Mouse (Mus musculus) liver, embryonic 12.5 days (tissue): ENCODE results near the gene Mrps5. TPM values are rescaled to one million over a fixed set of nuclear protein-coding genes. Genes with fewer than 3 reads are reported as not detected.

Experiments used
- ATAC-seq: fragments of 200-750 bp; cut with Nextera tagmentation; 2 replicates; pipeline ENCODE4 v1.8.0; 2017; ENCODE audit warnings: moderate number of reproducible peaks, mild to moderate bottlenecking, moderate library complexity
- H3K27ac ChIP-seq: fragments of 300-500 bp; sonication (generic); 2 replicates; pipeline ENCODE4 v1.5.1; 2016; ENCODE audit warnings: mild to moderate bottlenecking
- H3K27me3 ChIP-seq: fragments of 300-500 bp; sonication (generic); replicated peaks from 2 replicates; pipeline ENCODE4 v1.6.1; 2016; ENCODE audit warnings: mild to moderate bottlenecking, moderate library complexity
- H3K36me3 ChIP-seq: fragments of 300-500 bp; sonication (generic); 2 replicates; pipeline ENCODE4 v1.6.1; 2016; ENCODE audit warnings: mild to moderate bottlenecking, moderate library complexity
- H3K4me1 ChIP-seq: fragments of 300-500 bp; sonication (generic); 2 replicates; pipeline ENCODE4 v1.6.1; 2016
- H3K4me2 ChIP-seq: fragments of 300-500 bp; sonication (generic); 2 replicates; pipeline ENCODE4 v1.6.1; 2016; ENCODE audit warnings: mild to moderate bottlenecking, moderate library complexity
- H3K4me3 ChIP-seq: fragments of 300-500 bp; sonication (generic); 2 replicates; pipeline ENCODE4 v1.5.1; 2016; ENCODE audit warnings: mild to moderate bottlenecking, moderate library complexity
- H3K9ac ChIP-seq: fragments of 300-500 bp; sonication (generic); 2 replicates; pipeline ENCODE4 v1.6.1; 2016; ENCODE audit warnings: mild to moderate bottlenecking, moderate library complexity
- H3K9me3 ChIP-seq: fragments of 300-500 bp; sonication (generic); replicated peaks from 2 replicates; pipeline ENCODE4 v1.6.1; 2016; ENCODE audit warnings: mild to moderate bottlenecking, moderate library complexity
- WGBS: fragments of 180-500 bp; shearing (Covaris S2); methylation state at CpG from one replicate; pipeline ENCODE4 v1.1.7; 2016; ENCODE audit not compliant: insufficient replicate concordance; 5-methylcytosine and 5-hydroxymethylcytosine counted together
- polyA plus RNA-seq: library from polyadenylated mRNA; unstranded; fragments of >200 nt; fragmentation: Nextera tagmentation; extraction: Ambion mirVana; gene quantifications from 2 replicates; pipeline ENCODE4 v1.2.1, GENCODE M21; 2016

The Mrps5 gene
- polyA plus RNA-seq, 1 experiment from 2014 or later, result 132 TPM

- Histone ChIP-seq H3K9ac (no peak overlapping the region), H3K4me2 (no peak overlapping the region), H3K27ac (no peak overlapping the region), H3K4me3 (no peak overlapping the region), H3K4me1 (0 out of 2 replicates have a peak, but pooled peaks cover 6% of the 10 kb centered on the region), H3K36me3 (no peaks in the 10 kb centered on the region), H3K27me3 (peaks cover 72% of the 10 kb centered on the region), H3K9me3 (no peaks in the 10 kb centered on the region)
- no peak for ATAC-seq
Observed at GRCm38 (mm10) chr2:127652335-127652734, 65.3 kb downstream of the Mrps5 start.

GRCm38 (mm10) chr2:127652805-127653204 lies 65.8 kb downstream of the Mrps5 start:
- 75% methylated on average over 2 of the region's 2 CpGs for WGBS
- H3K27ac ChIP-seq, result no peak overlapping the region
- H3K27me3 ChIP-seq, result peaks cover 76% of the 10 kb centered on the region
- H3K4me3 ChIP-seq, result no peak overlapping the region
- H3K9ac ChIP-seq, result no peak overlapping the region
- H3K36me3 ChIP-seq, result no peaks in the 10 kb centered on the region
- H3K9me3 ChIP-seq, result no peaks in the 10 kb centered on the region
- H3K4me2 ChIP-seq, result no peak overlapping the region
- 0 out of 2 replicates have a peak, but pooled peaks cover 6% of the 10 kb centered on the region for H3K4me1 ChIP-seq
- ATAC-seq, result no peak

- WGBS, result 55% methylated on average over 3 of the region's 3 CpGs
- Histone ChIP-seq H3K9me3 (no peaks in the 10 kb centered on the region), H3K4me1 (0 out of 2 replicates have a peak, but pooled peaks cover 6% of the 10 kb centered on the region), H3K27me3 (peaks cover 86% of the 10 kb centered on the region), H3K9ac (no peak overlapping the region), H3K4me3 (no peak overlapping the region), H3K27ac (no peak overlapping the region), H3K36me3 (no peaks in the 10 kb centered on the region), H3K4me2 (no peak overlapping the region)
- no peak for ATAC-seq
Observed at GRCm38 (mm10) chr2:127654786-127655185, 67.8 kb downstream of the Mrps5 start.

GRCm38 (mm10) chr2:127655419-127655818 lies 68.4 kb downstream of the Mrps5 start:
- 5% methylated on average over 9 of the region's 9 CpGs for WGBS
- peaks cover 82% of the 10 kb centered on the region for H3K27me3 ChIP-seq
- no peak overlapping the region for H3K4me3 ChIP-seq
- no peak overlapping the region for H3K4me2 ChIP-seq
- no peaks in the 10 kb centered on the region for H3K9me3 ChIP-seq
- 0 out of 2 replicates have a peak, but pooled peaks cover 6% of the 10 kb centered on the region for H3K4me1 ChIP-seq
- H3K27ac ChIP-seq, result no peak overlapping the region
- no peak overlapping the region for H3K9ac ChIP-seq
- H3K36me3 ChIP-seq, result no peaks in the 10 kb centered on the region
- ATAC-seq, result no peak

GRCm38 (mm10) chr2:127656086-127656720 lies 69.2 kb downstream of the Mrps5 start, which contains the start of gene Mal:
Mal (minus strand) TSS chr2:127656695.
- H3K4me1 ChIP-seq, result 0 out of 2 replicates have a peak, but pooled peaks cover 6% of the 10 kb centered on the region
- H3K36me3 ChIP-seq, result no peaks in the 10 kb centered on the region
- no peak within 1 kb of the TSS for H3K9ac ChIP-seq
- ATAC-seq, result no peak
- H3K27me3 ChIP-seq, result peaks cover 81% of the 10 kb centered on the region
- peak within 1 kb of the TSS; percentile 29 for H3K4me3 ChIP-seq
- H3K9me3 ChIP-seq, result no peaks in the 10 kb centered on the region
- H3K27ac ChIP-seq, result no peak within 1 kb of the TSS
- H3K4me2 ChIP-seq, result peak within 1 kb of the TSS; percentile 54
- 2% methylated on average over 43 of the region's 43 CpGs for WGBS

Other genes starting within 250 kb of the Mrps5 start
- not detected in 2 replicates for gene Astl, start 248.6 kb upstream of the Mrps5 start, polyA plus RNA-seq
- gene Adra2b, start 224.0 kb upstream of the Mrps5 start, polyA plus RNA-seq, result 38.3 and 42.5 TPM in 2 replicates
- gene Gpat2, start 162.0 kb upstream of the Mrps5 start, polyA plus RNA-seq, result 0.37 and 0.49 TPM in 2 replicates
- 17.2 and 17.5 TPM in 2 replicates for gene Fahd2a, start 142.7 kb upstream of the Mrps5 start, polyA plus RNA-seq
- gene Kcnip3, start 65.1 kb upstream of the Mrps5 start, polyA plus RNA-seq, result 0.70 and 0.72 TPM in 2 replicates
- gene Prom2, start 45.8 kb upstream of the Mrps5 start, polyA plus RNA-seq, result not detected in 2 replicates
- 1.8 and 2.0 TPM in 2 replicates for gene Zfp661, start 128 bp upstream of the Mrps5 start, polyA plus RNA-seq
- not detected in 2 replicates for gene Mal, start 69.5 kb downstream of the Mrps5 start, polyA plus RNA-seq
- 0.19 TPM in 1 of 2 replicates, not detected in the other for gene Mall, start 142.7 kb downstream of the Mrps5 start, polyA plus RNA-seq
- 10.8 and 11.2 TPM in 2 replicates for gene Nphp1, start 201.7 kb downstream of the Mrps5 start, polyA plus RNA-seq
- gene Mtln, start 205.3 kb downstream of the Mrps5 start, polyA plus RNA-seq, result 28.6 and 31.1 TPM in 2 replicates
- gene Bub1, start 244.6 kb downstream of the Mrps5 start, polyA plus RNA-seq, result 53.1 and 55.3 TPM in 2 replicates